Mouse (Mus musculus) ES-CJ7 (cell line): Measurements from ENCODE around the gene C8g.

Experiments
- DNase-seq: peaks from one replicate; pipeline ENCODE4 v3.0.0; 2011; ENCODE audit warnings: low read depth, low spot score

C8g gene

GRCm38 (mm10) chr2:25468962-25469915 is 32.3 kb downstream of the C8g start:
- no peak for DNase-seq

- DNase-seq = no peak
Observed at GRCm38 (mm10) chr2:25467606-25468303, 33.8 kb downstream of the C8g start.

DNA sequence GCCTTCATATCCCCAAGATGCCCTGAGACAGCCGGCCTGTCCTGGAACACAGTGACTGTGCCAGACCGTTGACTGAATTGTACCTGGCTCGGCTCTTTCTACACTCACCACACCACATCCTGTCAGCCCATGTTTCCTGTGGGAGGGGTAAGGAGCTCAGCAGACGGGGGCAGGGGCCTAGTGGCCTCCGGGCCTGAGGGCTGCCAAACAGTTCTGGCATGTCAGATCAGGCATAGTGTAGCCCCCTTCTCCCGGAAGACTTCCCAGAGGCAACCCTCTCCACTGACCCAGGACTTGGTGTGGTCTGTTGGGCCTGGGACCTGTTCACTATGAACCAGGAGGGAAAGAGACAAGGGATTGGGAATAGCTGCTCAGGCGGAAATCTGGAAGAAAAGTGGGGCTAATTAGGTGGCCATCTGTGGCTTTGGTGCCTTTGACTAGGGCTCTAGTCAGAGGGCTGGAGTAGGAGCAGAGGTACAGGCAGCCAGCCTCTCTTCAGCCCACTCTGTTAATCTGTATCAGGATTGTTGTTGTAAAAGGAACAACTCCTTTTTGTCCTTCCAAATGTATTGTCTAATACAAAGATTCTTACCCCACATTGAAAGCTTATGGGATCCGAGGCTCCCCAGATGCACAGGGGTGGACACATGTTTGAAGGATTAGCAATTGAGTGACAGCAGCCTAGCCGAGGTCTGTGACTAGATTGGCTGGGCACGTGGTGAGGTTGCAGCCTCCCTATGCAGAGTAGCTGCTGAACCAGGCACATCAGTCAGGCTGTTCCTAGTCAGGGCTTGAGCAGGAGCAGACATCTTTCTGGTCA is 35.5 kb downstream of the C8g start:
- DNase-seq = no peak

DNA sequence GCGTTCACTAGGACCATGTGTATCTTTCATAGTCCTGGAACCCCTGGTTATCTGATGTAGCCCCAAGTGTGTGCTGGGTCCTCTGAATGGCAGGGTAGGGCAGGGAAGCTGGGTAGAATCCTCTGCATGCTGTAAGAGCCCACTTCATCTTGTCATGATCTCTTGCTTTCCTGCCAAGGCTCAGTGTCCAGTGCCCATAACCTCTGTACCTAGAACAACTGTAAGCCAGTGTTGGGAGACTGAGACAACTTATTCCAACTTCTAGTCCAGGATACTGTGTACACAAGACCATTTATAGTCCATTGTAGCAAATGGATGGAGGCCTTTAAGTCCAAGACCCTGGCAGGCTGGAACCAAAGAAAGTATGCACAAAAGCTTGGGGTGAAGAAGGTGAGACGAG is 36.3 kb downstream of the C8g start:
- no peak for DNase-seq

GRCm38 (mm10) chr2:25463630-25464029 is 37.9 kb downstream of the C8g start:
- no peak for DNase-seq

DNA sequence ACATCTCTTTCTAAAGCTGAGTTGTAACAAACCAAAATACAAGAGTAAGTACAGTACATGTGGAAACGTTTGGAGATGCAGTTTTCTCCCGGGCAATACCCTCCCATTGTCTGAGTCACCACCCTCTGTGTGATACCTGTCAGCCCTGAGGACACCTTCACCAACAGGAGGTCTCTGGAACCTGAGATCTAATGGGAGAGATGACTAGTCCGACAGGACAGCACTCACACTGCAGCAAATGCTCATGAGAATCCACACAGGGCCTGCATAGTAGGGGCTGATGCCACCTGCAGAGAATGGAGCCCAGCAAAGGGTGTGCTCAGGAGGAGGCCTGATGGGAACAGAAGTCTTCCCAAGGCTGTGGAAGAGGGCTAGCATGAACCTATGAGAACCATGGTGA is 40.1 kb downstream of the C8g start:
- DNase-seq = no peak

DNA sequence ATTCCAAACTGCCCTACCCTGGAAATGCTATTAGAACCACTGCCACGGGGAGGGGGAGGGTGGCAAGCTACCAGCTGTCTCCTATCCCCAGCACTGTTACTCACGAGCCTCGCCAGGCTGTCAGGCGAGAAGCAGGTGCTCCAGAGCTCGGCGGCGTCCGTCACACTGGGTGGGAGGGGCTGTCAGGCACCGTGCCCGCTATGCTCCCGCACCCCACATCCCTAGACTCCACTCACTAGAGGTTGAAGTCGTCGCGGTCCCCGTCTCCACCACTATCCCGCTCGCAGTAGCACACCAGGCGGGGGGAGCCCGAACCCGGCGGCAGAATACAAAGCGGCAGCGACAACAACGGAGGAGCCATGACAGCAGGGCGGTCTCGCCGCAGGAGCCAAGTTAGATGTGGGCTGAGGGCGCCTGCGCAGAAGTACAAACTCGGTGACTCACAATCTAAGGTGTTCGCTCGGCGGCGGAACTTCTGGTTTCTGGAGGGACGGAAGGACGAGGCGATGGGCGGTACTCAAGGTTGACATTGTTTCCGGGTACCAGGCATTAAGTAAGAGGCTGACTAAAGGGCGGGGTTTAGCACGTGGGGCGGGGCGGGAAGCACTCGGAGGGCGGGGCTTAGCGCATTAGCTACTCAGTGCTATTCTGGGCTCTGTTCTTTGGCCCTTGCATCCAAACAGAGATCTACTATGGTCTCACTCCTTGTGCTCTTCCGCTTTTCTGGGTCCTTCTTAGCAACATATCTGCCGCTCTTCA is 40.8 kb downstream of the C8g start, which contains the start of gene Paxx:
TSS of gene Paxx (minus strand) at position 544 of the 759 bp plus-strand sequence.
- peak; percentile 99 for DNase-seq

DNA sequence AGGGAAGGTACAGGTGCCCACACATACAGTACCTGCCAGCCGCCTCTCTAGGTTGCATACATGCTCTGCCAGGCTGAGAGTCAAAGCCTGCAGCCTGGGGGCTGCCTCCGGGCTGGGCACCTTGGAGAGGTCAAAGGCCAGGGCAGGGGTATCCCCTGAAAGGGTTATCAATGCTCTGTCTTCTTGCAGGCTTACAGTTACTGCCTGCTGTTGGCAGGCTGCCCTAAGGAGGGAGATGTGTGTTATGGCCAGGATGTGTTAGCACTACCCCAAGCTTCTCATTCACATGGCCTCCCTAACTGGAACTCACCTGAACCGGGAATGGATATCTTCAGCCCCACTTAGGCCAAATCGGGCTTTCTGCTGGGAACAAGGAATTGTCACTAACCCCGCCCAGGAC is 41.4 kb downstream of the C8g start:
- DNase-seq = no peak

- peak; percentile 25 for DNase-seq
Observed at GRCm38 (mm10) chr2:25458911-25459310, 42.6 kb downstream of the C8g start.

DNA sequence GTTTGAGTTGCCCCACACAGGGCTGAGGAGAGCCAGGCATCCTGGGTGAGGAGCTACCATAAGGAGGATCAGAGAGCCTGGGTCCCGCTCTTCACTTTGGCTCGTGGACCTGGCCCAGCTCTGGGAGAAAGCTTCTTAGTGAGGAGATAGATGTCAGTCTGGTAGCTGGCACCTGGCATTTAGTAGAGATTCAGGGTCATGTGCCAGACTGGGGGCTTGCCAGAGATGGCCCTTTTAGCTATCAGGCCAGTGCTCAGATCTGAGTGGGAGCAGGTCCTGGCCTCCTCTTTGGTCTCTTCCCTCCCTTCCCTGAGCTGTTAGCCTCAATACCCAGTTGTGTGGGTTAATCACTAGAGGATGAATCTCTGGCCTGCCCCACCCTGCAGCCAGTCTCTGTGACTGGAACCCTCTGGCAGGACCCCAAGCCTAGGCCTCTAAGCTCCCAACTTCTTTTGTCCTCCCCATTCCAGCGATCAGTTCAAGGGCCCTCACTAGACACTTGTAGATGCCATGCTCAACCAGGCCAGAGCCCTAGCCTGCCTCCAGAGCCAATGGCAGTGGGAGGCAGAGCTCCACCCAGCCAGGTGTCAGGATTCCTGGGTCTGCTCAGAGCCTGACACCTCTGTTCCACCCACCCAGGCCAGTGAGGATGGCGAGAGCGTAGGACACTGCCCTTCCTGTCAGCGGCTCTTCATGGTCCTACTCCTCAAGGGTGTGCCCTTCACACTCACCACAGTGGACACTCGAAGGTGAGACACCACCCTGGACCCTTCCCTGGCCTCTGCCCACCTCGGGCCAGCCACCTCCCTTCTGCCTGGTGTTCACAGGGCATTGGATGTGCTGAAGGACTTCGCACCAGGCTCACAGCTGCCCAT is 44.3 kb downstream of the C8g start:
- no peak for DNase-seq

DNA sequence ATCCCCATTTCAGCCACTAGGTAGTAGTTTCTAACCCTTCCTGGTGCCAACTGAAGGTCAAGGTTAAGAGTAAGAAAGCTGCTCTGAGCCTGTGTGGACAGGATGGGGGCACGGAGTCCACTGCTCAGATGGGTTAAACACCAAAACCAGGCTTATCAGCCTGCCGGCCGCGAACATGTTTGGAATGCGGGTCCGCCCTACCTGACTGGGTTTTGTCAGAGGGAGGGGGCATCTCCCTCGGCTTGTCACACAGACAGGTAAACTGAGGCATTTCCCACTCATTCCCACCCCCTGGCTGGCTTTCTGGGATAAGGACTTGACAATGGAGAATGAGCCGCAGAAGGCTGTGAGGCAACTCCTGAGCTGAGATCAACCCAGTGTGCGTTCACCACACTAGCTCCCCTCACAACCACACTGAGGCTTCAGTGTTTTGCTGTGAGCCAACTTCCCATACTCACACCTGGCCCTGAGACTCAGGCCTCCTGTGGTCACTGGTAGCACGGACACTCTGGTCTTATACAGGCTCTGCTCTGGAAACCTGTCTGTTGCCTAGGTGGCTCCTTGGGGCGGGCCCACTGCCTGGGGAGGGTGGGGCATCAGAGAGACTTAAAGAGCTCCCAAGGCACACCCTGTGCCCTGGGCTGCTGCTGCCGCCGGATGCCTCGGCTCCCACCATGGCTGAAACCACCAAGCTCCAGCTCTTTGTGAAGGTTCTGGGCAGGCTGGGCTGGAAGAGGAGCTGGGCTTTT is 45.1 kb downstream of the C8g start, which contains the start of gene Clic3:
TSS of gene Clic3 (plus strand) at position 634 of the 749 bp plus-strand sequence.
- peak; percentile 25 for DNase-seq

DNA sequence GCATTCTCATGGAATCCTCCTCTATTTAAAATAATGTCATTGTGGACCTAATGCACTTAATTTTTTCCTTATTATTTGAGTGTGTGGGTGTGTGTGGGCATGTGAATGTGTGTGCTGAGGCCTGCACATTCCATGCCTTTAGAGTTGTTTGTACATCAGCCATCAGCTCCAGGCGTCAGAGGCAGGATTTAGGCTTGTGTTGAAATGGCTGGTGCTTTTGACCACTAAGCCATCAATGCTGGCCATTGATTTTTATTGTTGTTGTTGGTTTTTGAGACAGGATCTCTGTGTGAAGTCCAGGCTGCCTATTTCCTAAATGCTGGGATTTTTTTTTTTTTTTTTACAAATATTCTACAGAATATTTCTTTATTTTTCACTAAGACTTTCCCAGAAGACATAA is 48.6 kb downstream of the C8g start:
- DNase-seq = no peak

GRCm38 (mm10) chr2:25450853-25451647 is 50.5 kb downstream of the C8g start:
- DNase-seq = no peak
